Mouse (Mus musculus): ENCODE data around the gene Stk38.
"Not testable (repeated sequence)": the region's sequence is repeated elsewhere in the genome, so short reads cannot be mapped to it uniquely, and the experiment has no call there.

Gene Stk38

DNA sequence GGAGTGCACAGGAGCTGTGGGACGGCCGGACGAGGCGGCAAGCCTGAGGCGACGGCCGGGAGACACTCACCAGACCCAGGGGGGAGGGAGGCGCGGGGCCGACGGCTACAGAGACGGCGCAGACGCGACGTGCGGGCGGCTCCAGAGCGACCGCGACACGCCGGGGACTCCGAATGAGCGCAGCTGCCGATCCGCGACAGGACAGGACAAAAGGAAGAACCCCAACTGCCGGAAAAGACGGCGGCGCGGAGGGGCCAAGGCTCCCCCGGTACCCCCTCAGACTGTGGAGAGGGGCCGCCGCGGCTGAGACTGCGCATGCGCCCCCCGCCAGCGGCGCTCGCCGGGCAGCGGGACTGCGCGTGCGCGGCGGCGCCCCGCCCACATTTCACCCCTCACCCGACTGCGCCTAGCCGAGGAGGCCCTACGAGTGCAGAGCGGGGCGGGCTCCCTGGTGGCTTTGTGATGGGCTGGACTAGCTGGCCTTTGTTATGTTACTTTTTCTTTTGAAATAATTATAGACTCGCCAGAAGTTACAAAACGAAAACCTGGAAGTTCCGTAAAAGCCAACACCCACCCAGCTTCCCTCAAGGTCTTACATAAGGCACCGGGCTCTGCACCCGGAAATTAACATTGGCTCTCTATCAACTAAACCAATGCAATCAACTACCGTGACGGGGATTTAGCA, at the start of gene Stk38:
Stk38 (minus strand) TSS at position 355 of the 685 bp plus-strand sequence.
- DNase-seq (ENCODE audit: low read depth, low spot score), result peak; percentile 64

DNA sequence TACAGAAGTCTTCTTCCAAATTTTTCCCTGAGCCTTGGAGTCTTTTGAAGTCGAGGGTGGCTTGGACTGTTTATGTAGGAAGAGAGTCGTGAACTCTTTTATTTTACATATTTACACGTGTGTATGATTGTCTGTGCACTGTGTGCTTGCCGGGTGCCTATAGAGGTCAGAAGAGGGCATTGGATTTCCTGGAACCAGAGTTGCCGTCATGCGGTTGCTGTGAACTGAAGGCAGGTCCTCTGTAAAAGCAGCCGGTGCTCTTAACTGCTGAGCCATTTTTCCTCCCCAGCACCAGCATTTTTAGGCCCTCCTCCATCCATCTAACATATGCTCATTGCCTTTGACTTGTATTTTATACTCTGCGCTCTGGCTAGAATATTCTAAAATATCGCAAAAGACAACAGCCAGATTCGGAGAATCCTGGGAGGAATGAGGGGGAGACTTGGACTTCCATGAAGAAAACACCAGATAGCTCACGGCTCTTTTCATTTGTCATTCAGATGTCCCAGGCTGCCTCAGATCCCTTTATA, 49.6 kb upstream of the Stk38 start:
- DNase-seq (ENCODE audit: low read depth, low spot score), result no peak

GRCm38 (mm10) chr17:29056699-29057151, 48.9 kb upstream of the Stk38 start:
- DNase-seq (ENCODE audit: low read depth, low spot score), result no peak

DNA sequence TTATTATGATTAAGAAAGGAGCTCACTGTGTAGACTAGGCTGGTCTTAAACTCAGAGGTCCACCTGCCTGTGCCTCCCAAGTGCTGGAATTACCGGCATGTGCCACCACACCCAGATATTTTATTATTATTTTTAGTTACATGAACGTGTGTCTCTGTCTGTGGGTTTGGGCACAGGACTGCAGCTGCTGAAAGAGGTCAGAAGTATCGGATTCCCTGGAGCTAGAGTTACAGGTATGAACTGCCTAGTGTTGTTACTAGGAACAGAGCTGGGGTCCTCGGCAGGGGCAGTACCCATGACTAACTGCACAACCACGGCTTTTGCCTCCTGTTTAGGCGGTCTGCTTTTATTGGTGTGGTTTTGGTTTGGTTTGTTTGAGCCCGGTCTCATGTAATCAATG, 48.4 kb upstream of the Stk38 start:
- no peak for DNase-seq (ENCODE audit: low read depth, low spot score)

GRCm38 (mm10) chr17:29055586-29055985, 47.8 kb upstream of the Stk38 start:
- no peak for DNase-seq (ENCODE audit: low read depth, low spot score)

GRCm38 (mm10) chr17:29054429-29054828, 46.6 kb upstream of the Stk38 start:
- DNase-seq (ENCODE audit: low read depth, low spot score), result no peak

GRCm38 (mm10) chr17:29053841-29054240, 46.0 kb upstream of the Stk38 start:
- no peak for DNase-seq (ENCODE audit: low read depth, low spot score)

DNA sequence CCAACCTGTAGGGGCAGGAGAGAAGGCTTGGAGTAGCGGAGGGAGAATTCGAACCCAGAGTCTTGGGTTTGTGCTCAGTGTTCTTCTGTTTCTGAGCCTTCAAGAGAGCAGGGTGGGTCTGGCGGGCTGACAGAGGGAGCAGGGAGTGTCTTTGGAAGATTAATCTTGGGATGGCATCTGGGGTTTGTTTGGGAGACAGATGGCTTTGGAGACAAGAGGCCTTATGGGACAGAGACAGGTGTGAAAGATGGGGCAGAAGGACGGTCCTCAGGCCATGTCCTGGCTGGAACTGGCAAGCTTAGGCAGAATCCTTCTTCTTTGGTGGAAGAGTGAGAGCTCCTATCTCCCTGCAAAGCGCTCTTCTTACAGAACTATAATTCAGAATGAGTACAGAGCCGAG, 45.3 kb upstream of the Stk38 start:
- no peak for DNase-seq (ENCODE audit: low read depth, low spot score)

DNA sequence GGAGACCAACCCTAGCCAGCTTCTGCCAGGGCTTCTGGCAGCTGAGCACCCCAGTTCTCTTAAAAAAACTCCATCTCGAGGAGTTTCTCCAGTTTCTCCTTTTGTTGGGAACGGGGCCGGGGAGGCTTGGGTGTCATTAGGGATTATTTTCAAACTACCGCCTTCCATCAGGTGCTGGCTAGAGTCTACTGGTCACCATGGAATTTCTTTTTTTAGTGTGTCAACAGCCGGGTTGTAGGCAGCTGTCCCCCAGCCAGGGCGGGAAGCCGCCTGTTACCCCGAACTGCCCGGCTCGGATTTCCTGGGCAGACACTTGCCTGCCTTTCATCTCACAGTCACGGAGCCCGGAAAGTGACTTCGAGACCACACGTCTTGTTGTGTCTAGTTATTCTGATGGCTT, 43.0 kb upstream of the Stk38 start:
- DNase-seq (ENCODE audit: low read depth, low spot score), result no peak

- DNase-seq (ENCODE audit: low read depth, low spot score), result no peak
Measured at GRCm38 (mm10) chr17:29049923-29050322, 42.1 kb upstream of the Stk38 start.

DNA sequence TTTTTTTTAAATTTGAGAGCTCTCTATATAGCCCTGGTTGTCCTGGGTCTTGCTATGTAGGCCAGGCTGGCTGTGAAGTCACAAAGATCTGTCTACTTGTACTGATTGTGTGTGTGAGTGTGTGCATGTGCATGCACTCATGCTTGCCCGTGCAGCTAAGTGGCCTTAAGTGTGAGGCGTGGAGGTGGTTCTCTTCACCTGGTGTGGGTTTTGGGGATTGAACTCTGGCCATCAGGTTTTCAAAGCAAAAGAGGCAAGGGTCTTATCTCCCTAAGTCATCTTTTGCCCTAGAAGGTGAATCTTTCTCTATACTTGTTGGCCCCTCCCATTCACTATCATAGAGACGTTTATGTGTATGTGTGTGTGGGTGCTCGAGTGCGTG, 41.7 kb upstream of the Stk38 start:
- DNase-seq (ENCODE audit: low read depth, low spot score), result no peak

DNA sequence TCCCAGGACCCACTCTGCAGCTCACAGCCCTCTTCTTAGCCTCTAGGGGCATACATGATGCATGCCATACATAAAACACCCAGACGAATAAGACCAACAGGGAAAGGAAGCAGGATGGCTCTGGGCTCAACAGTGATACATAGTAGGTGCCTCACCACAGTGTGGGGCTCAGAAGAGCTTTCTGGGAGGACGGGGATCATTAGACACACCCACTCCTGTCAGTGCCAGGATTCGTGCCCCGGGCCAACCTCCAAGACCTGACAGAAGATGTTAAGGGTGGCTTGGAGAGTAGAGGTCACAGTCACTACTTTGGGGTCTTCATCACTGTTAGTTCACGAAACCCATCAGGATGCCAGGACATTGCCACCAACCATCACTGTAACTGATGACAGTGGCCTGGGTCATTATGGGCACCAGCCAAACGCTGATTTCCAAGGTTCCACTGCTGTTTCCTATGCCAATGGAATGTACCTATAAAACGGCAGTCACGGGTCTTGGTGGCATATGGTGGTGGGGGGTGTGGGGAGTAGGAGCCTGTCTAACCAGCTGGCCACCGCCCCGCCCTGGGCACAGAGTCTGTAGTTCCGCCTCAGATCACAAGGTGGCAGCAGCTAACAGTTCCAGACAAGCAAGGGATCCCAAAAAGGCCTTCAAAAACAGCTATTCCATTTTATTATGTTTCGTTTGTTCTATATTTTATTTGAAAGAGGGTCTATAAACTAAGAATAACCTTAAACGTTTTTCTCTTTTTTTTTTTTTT, 41.1 kb upstream of the Stk38 start:
- DNase-seq (ENCODE audit: low read depth, low spot score), result no peak

GRCm38 (mm10) chr17:29047697-29048514, 40.1 kb upstream of the Stk38 start:
- DNase-seq (ENCODE audit: low read depth, low spot score), result no peak

- no peak for DNase-seq (ENCODE audit: low read depth, low spot score)
Measured at GRCm38 (mm10) chr17:29046863-29047262, 39.1 kb upstream of the Stk38 start.

DNA sequence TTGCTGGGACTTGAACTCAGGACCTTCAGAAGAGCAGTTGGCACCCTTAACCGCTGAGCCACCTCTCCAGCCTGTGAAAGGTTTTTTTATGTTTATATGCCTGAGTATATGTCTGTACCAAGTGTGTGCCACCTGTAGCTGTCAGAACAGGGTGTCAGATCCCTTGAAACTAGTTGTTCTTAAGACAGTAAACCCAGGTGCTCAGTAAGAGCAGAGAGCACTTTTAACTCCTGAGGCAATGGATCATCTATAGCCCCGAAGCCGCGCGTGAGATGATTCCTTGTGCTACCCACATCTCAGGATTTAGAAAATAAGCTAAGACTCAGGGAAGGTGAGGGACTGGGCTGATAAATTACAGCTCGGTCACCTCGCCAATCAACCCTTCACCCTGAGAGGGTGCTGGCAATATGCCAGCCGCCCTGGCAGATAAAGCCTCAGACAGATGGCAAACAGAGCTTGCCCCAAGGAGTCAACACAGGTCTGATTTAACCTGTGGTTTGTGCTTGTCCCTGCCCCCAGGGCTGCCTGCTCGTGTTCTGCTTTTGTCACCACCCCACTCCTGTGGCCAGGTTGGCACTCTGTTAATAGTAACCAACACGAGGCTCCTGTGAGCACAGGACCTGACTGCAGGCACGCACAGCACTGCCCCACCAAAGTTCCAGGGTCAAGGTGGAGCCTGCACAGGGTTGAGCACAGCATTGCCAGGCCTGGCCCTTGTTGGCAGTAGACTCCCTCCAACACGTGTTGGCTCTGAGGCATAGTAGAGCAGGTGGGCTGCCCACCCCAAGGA, 38.1 kb upstream of the Stk38 start:
- no peak for DNase-seq (ENCODE audit: low read depth, low spot score)

DNA sequence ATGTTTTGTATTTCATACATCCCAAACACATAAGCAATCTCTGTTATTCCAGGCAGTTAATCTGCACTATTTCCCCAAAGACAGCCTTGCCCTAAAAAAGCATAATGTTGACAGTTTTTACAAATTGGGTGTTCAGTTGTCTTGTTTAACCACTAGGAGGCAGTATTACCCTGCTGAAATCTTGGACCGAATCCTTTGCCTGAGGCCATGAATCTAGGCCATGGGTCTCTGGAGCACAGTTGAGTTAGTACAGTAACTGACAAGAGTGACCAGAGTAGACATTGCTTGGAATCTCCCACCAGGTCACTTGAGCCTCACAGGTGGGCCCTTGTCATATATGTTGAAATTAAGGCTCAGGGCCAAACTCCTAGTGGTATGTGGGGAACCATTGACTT, 37.1 kb upstream of the Stk38 start:
- no peak for DNase-seq (ENCODE audit: low read depth, low spot score)

GRCm38 (mm10) chr17:29044146-29044924, 36.5 kb upstream of the Stk38 start:
- no peak for DNase-seq (ENCODE audit: low read depth, low spot score)

- DNase-seq (ENCODE audit: low read depth, low spot score), result no peak
Measured at GRCm38 (mm10) chr17:29043583-29043982, 35.8 kb upstream of the Stk38 start.

DNA sequence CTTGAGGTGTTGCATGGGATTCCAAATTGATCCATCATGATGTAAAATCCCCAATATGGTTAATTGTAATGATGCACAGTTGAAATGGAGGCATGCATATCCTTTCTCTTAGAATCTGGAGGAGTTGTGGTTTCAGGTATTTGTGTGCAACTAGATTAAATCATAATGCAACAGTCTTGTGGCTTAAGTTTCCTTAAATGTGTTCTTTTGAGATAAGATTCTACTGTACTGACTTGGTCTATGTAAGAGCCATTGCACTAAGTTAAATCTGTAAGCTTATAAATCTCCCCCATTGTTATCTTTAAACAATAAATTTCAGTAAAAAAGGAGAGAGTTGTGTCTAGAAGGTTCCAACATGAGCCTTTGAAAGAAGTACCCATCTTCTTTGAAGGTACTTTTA, 34.8 kb upstream of the Stk38 start:
- DNase-seq (ENCODE audit: low read depth, low spot score), result no peak

GRCm38 (mm10) chr17:29041632-29042031, 33.8 kb upstream of the Stk38 start:
- not testable (repeated sequence) for DNase-seq (ENCODE audit: low read depth, low spot score)

Data from brain, embryonic 18.5 days (tissue).